Mouse (Mus musculus) hindbrain, embryonic 14.5 days (tissue): ENCODE data around the gene Plvap. TPM values are rescaled to one million over a fixed set of nuclear protein-coding genes. Genes with fewer than 3 reads are reported as not detected.

Source experiments
- ATAC-seq: fragments of 200-750 bp; cut with Nextera tagmentation; 2 replicates; pipeline ENCODE4 v1.8.0; 2017; ENCODE audit warnings: moderate number of reproducible peaks, mild to moderate bottlenecking, moderate TSS enrichment, moderate library complexity; ENCODE audit not compliant: low FRiP score
- DNase-seq: peaks from one replicate; pipeline ENCODE4 v3.0.0-alpha.2; 2015; ENCODE audit warnings: low spot score
- H3K27ac ChIP-seq: fragments of 300-500 bp; sonication (generic); 2 replicates; pipeline ENCODE4 v1.5.1; 2014; ENCODE audit warnings: mild to moderate bottlenecking, moderate library complexity
- H3K27me3 ChIP-seq: fragments of 300-500 bp; sonication (generic); 2 replicates; pipeline ENCODE4 v1.6.1; 2014; ENCODE audit warnings: mild to moderate bottlenecking, low read length, mixed read lengths; ENCODE audit not compliant: control insufficient read depth, insufficient read depth
- H3K36me3 ChIP-seq: fragments of 300-500 bp; sonication (generic); replicated peaks from 2 replicates; pipeline ENCODE4 v1.6.1; 2014; ENCODE audit not compliant: control insufficient read depth, insufficient read depth
- H3K4me1 ChIP-seq: fragments of 300-500 bp; sonication (generic); replicated peaks from 2 replicates; pipeline ENCODE4 v1.6.1; 2014; ENCODE audit warnings: antibody characterized with exemption, low read length, mixed read lengths; ENCODE audit not compliant: control insufficient read depth, insufficient read depth
- H3K4me2 ChIP-seq: fragments of 300-500 bp; sonication (generic); replicated peaks from 2 replicates; pipeline ENCODE4 v1.6.1; 2014; ENCODE audit warnings: mild to moderate bottlenecking, moderate library complexity
- H3K4me3 ChIP-seq: fragments of 300-500 bp; sonication (generic); replicated peaks from 2 replicates; pipeline ENCODE4 v1.5.1; 2014; ENCODE audit warnings: mild to moderate bottlenecking, low read length
- H3K9ac ChIP-seq: fragments of 300-500 bp; sonication (generic); 2 replicates; pipeline ENCODE4 v1.6.1; 2014
- H3K9me3 ChIP-seq: fragments of 300-500 bp; sonication (generic); 2 replicates; pipeline ENCODE4 v1.6.1; 2016; ENCODE audit warnings: low read length; ENCODE audit not compliant: control insufficient read depth
- WGBS: fragments of 180-500 bp; shearing (Covaris S2); extraction: QIAGEN DNeasy Blood & Tissue Kit; methylation state at CpG from one replicate; pipeline ENCODE4 v1.1.7; 2014; 5-methylcytosine and 5-hydroxymethylcytosine counted together
- polyA plus RNA-seq: library from polyadenylated mRNA; unstranded; fragments of >200 nt; fragmentation: Nextera tagmentation; extraction: Ambion mirVana; gene quantifications from 2 replicates; pipeline ENCODE4 v1.2.1, GENCODE M21; 2014

The Plvap gene
- polyA plus RNA-seq, 1 experiment from 2014 or later, result 10.5 TPM

- Histone ChIP-seq H3K9ac (no peak overlapping the region), H3K4me1 (no peaks in the 10 kb centered on the region), H3K4me3 (no peak overlapping the region), H3K36me3 (peaks cover 21% of the 10 kb centered on the region; the same call in 1 of the 2 replicates), H3K9me3 (no peaks in the 10 kb centered on the region), H3K27me3 (no peaks in the 10 kb centered on the region), H3K27ac (no peak overlapping the region), H3K4me2 (no peak overlapping the region)
- DNase-seq (no peak), ATAC-seq (no peak)
- WGBS, result 88% methylated on average over 1 of the region's 1 CpGs
Observed at GRCm38 (mm10) chr8:71497077-71497645, 14.4 kb downstream of the Plvap start.

- Histone ChIP-seq H3K4me3 (no peak overlapping the region), H3K36me3 (peaks cover 27% of the 10 kb centered on the region), H3K27me3 (no peaks in the 10 kb centered on the region), H3K27ac (0 out of 2 replicates have a peak overlapping the region, but pooled peaks have one; percentile 48), H3K4me2 (no peak overlapping the region), H3K4me1 (no peaks in the 10 kb centered on the region), H3K9me3 (no peaks in the 10 kb centered on the region), H3K9ac (no peak overlapping the region)
- WGBS, result 42% methylated on average over 11 of the region's 11 CpGs
- DNase-seq (no peak), ATAC-seq (no peak)
Observed at GRCm38 (mm10) chr8:71496481-71496880, 15.1 kb downstream of the Plvap start.

GRCm38 (mm10) chr8:71495811-71496210, 15.7 kb downstream of the Plvap start:
- H3K9ac ChIP-seq, result no peak overlapping the region
- ATAC-seq, result no peak
- no peak for DNase-seq
- H3K27me3 ChIP-seq, result no peaks in the 10 kb centered on the region
- H3K4me2 ChIP-seq, result no peak overlapping the region
- H3K36me3 ChIP-seq, result peaks cover 34% of the 10 kb centered on the region
- WGBS, result 91% methylated on average over 5 of the region's 5 CpGs
- H3K27ac ChIP-seq, result 0 out of 2 replicates have a peak overlapping the region, but pooled peaks have one; percentile 48
- H3K9me3 ChIP-seq, result no peaks in the 10 kb centered on the region
- no peak overlapping the region for H3K4me3 ChIP-seq
- H3K4me1 ChIP-seq, result no peaks in the 10 kb centered on the region

- ATAC-seq (peak; percentile 72), DNase-seq (peak; percentile 82)
- no peak overlapping the region for H3K9ac ChIP-seq
- 23% methylated on average over 15 of the region's 16 CpGs for WGBS
- no peak overlapping the region for H3K27ac ChIP-seq
- no peaks in the 10 kb centered on the region for H3K4me1 ChIP-seq
- no peak overlapping the region for H3K4me3 ChIP-seq
- no peaks in the 10 kb centered on the region for H3K9me3 ChIP-seq
- H3K36me3 ChIP-seq, result peaks cover 41% of the 10 kb centered on the region
- no peaks in the 10 kb centered on the region for H3K27me3 ChIP-seq
- peak overlapping the region; percentile 24; the same call in 1 of the 2 replicates for H3K4me2 ChIP-seq
Observed at GRCm38 (mm10) chr8:71495039-71495438, 16.5 kb downstream of the Plvap start.

- no peaks in the 10 kb centered on the region for H3K9me3 ChIP-seq
- peak; percentile 88 for ATAC-seq
- H3K36me3 ChIP-seq, result peaks cover 32% of the 10 kb centered on the region
- peak overlapping the region; percentile 62 for H3K4me3 ChIP-seq
- no peak overlapping the region for H3K27ac ChIP-seq
- peak; percentile 95 for DNase-seq
- H3K4me2 ChIP-seq, result peak overlapping the region; percentile 90
- WGBS, result under 1% methylated on average over 22 of the region's 22 CpGs
- H3K27me3 ChIP-seq, result no peaks in the 10 kb centered on the region
- peak overlapping the region; percentile 63 for H3K9ac ChIP-seq
- peaks cover 26% of the 10 kb centered on the region for H3K4me1 ChIP-seq
Observed at GRCm38 (mm10) chr8:71488454-71488853, 23.1 kb downstream of the Plvap start.

GRCm38 (mm10) chr8:71487691-71488445, 23.7 kb downstream of the Plvap start, which contains the start of gene Gtpbp3:
TSS of gene Gtpbp3 (plus strand) at chr8:71488103.
- peaks cover 26% of the 10 kb centered on the region for H3K4me1 ChIP-seq
- 0% methylated on average over 33 of the region's 33 CpGs for WGBS
- H3K9ac ChIP-seq, result peak within 1 kb of the TSS; percentile 63
- peak; percentile 25; the same call in 1 of the 2 replicates for ATAC-seq
- DNase-seq, result peak; percentile 66
- H3K4me2 ChIP-seq, result peak within 1 kb of the TSS; percentile 90
- H3K27ac ChIP-seq, result peak within 1 kb of the TSS; percentile 66
- peaks cover 32% of the 10 kb centered on the region for H3K36me3 ChIP-seq
- H3K9me3 ChIP-seq, result no peaks in the 10 kb centered on the region
- H3K27me3 ChIP-seq, result no peaks in the 10 kb centered on the region
- H3K4me3 ChIP-seq, result peak within 1 kb of the TSS; percentile 62

GRCm38 (mm10) chr8:71486136-71486529, 25.4 kb downstream of the Plvap start:
- ATAC-seq (no peak), DNase-seq (no peak)
- no peaks in the 10 kb centered on the region for H3K27me3 ChIP-seq
- H3K4me3 ChIP-seq, result peak overlapping the region; percentile 90
- 25% methylated on average over 7 of the region's 7 CpGs for WGBS
- H3K9ac ChIP-seq, result peak overlapping the region; percentile 99
- H3K4me2 ChIP-seq, result peak overlapping the region; percentile 84
- no peak overlapping the region for H3K27ac ChIP-seq
- H3K4me1 ChIP-seq, result peaks cover 26% of the 10 kb centered on the region
- peaks cover 29% of the 10 kb centered on the region for H3K36me3 ChIP-seq
- no peaks in the 10 kb centered on the region for H3K9me3 ChIP-seq

GRCm38 (mm10) chr8:71485142-71486135, 26.1 kb downstream of the Plvap start, which contains the start of gene Ano8:
TSS of gene Ano8 (minus strand) at chr8:71485963.
- Histone ChIP-seq H3K27me3 (no peaks in the 10 kb centered on the region), H3K27ac (peak within 1 kb of the TSS; percentile 86), H3K4me1 (peaks cover 26% of the 10 kb centered on the region), H3K4me2 (peak within 1 kb of the TSS; percentile 84), H3K36me3 (peaks cover 29% of the 10 kb centered on the region), H3K4me3 (peak within 1 kb of the TSS; percentile 90), H3K9ac (peak within 1 kb of the TSS; percentile 99), H3K9me3 (no peaks in the 10 kb centered on the region)
- DNase-seq (peak; percentile 83), ATAC-seq (peak; percentile 75)
- 5% methylated on average over 55 of the region's 58 CpGs for WGBS
